Mouse (Mus musculus): Measurements from ENCODE around the gene Pde4d.

Pde4d gene

GRCm38 (mm10) chr13:109500336-109500735 lies 1050.6 kb downstream of the Pde4d start:
- DNase-seq (ENCODE audit: low spot score in 2 of 2), result no peak

- no peak for DNase-seq (ENCODE audit: low spot score in 2 of 2)
Measured at GRCm38 (mm10) chr13:109502796-109503195, 1053.0 kb downstream of the Pde4d start.

- no peak for DNase-seq (ENCODE audit: low spot score in 2 of 2)
Measured at GRCm38 (mm10) chr13:109506754-109507153, 1057.0 kb downstream of the Pde4d start.

- no peak for DNase-seq (ENCODE audit: low spot score in 2 of 2)
Measured at GRCm38 (mm10) chr13:109508472-109508871, 1058.7 kb downstream of the Pde4d start.

- no peak for DNase-seq (ENCODE audit: low spot score in 2 of 2)
Measured at GRCm38 (mm10) chr13:109518194-109518593, 1068.4 kb downstream of the Pde4d start.

- DNase-seq (ENCODE audit: low spot score in 2 of 2), result no peak
Measured at GRCm38 (mm10) chr13:109519485-109519884, 1069.7 kb downstream of the Pde4d start.

- DNase-seq (ENCODE audit: low spot score in 2 of 2), result no peak
Measured at GRCm38 (mm10) chr13:109519966-109520646, 1070.4 kb downstream of the Pde4d start.

- no peak for DNase-seq (ENCODE audit: low spot score in 2 of 2)
Measured at GRCm38 (mm10) chr13:109533838-109534523, 1084.2 kb downstream of the Pde4d start.

GRCm38 (mm10) chr13:109534709-109535284 lies 1085.0 kb downstream of the Pde4d start:
- no peak for DNase-seq (ENCODE audit: low spot score in 2 of 2)

GRCm38 (mm10) chr13:109536636-109537035 lies 1086.9 kb downstream of the Pde4d start:
- DNase-seq (ENCODE audit: low spot score in 2 of 2), result no peak

- DNase-seq (ENCODE audit: low spot score in 2 of 2), result no peak
Measured at GRCm38 (mm10) chr13:109539371-109539770, 1089.6 kb downstream of the Pde4d start.

- DNase-seq (ENCODE audit: low spot score in 2 of 2), result no peak
Measured at GRCm38 (mm10) chr13:109544646-109545045, 1094.9 kb downstream of the Pde4d start.

- DNase-seq (ENCODE audit: low spot score in 2 of 2), result no peak
Measured at GRCm38 (mm10) chr13:109546337-109546736, 1096.6 kb downstream of the Pde4d start.

GRCm38 (mm10) chr13:109547006-109547587 lies 1097.3 kb downstream of the Pde4d start:
- no peak for DNase-seq (ENCODE audit: low spot score in 2 of 2)

- DNase-seq (ENCODE audit: low spot score in 2 of 2), result peak; percentile 74 to 91
Measured at GRCm38 (mm10) chr13:109547700-109548099, 1098.0 kb downstream of the Pde4d start.

GRCm38 (mm10) chr13:109548263-109548662 lies 1098.5 kb downstream of the Pde4d start:
- DNase-seq (ENCODE audit: low spot score in 2 of 2), result no peak

- no peak for DNase-seq (ENCODE audit: low spot score in 2 of 2)
Measured at GRCm38 (mm10) chr13:109548771-109549555, 1099.2 kb downstream of the Pde4d start.

- DNase-seq (ENCODE audit: low spot score in 2 of 2), result no peak
Measured at GRCm38 (mm10) chr13:109551836-109552235, 1102.1 kb downstream of the Pde4d start.

GRCm38 (mm10) chr13:109555513-109555912 lies 1105.8 kb downstream of the Pde4d start:
- no peak for DNase-seq (ENCODE audit: low spot score in 2 of 2)

- no peak for DNase-seq (ENCODE audit: low spot score in 2 of 2)
Measured at GRCm38 (mm10) chr13:109556853-109557252, 1107.1 kb downstream of the Pde4d start.

GRCm38 (mm10) chr13:109558341-109559257 lies 1108.9 kb downstream of the Pde4d start:
- peak in 1 of 2 experiments; percentile 61 for DNase-seq (ENCODE audit: low spot score in 2 of 2)

Measured in frontal cortex, postnatal 36 days (tissue).